Mouse (Mus musculus) embryonic facial prominence, embryonic 15.5 days (tissue): ENCODE data around the gene Efemp2. TPM values are rescaled to one million over a fixed set of nuclear protein-coding genes. Genes with fewer than 3 reads are reported as not detected.
A peak's percentile ranks its signal among the peaks of the same experiment; 100 is the strongest.

Experiments
- ATAC-seq: fragments of 200-750 bp; cut with Nextera tagmentation; 2 replicates; pipeline ENCODE4 v1.8.0; 2017; ENCODE audit warnings: low read depth, moderate TSS enrichment; ENCODE audit not compliant: insufficient number of reproducible peaks, low FRiP score, low TSS enrichment
- H3K27ac ChIP-seq: fragments of 300-500 bp; sonication (generic); replicated peaks from 2 replicates; pipeline ENCODE4 v1.5.1; 2015; ENCODE audit warnings: mild to moderate bottlenecking, inconsistent platforms
- H3K27me3 ChIP-seq: fragments of 300-500 bp; sonication (generic); 2 replicates; pipeline ENCODE4 v1.6.1; 2015; ENCODE audit warnings: inconsistent platforms
- H3K36me3 ChIP-seq: fragments of 300-500 bp; sonication (generic); 2 replicates; pipeline ENCODE4 v1.6.1; 2015; ENCODE audit warnings: mild to moderate bottlenecking, inconsistent platforms
- H3K4me1 ChIP-seq: fragments of 300-500 bp; sonication (generic); 2 replicates; pipeline ENCODE4 v1.6.1; 2015; ENCODE audit warnings: inconsistent platforms
- H3K4me2 ChIP-seq: fragments of 300-500 bp; sonication (generic); replicated peaks from 2 replicates; pipeline ENCODE4 v1.6.1; 2015; ENCODE audit warnings: mild to moderate bottlenecking, inconsistent platforms
- H3K4me3 ChIP-seq: fragments of 300-500 bp; sonication (generic); replicated peaks from 2 replicates; pipeline ENCODE4 v1.5.1; 2015; ENCODE audit warnings: mild to moderate bottlenecking, inconsistent platforms
- H3K9ac ChIP-seq: fragments of 300-500 bp; sonication (generic); 2 replicates; pipeline ENCODE4 v1.6.1; 2015; ENCODE audit warnings: inconsistent platforms
- H3K9me3 ChIP-seq: fragments of 300-500 bp; sonication (generic); replicated peaks from 2 replicates; pipeline ENCODE4 v1.6.1; 2016; ENCODE audit warnings: inconsistent platforms
- WGBS: fragments of 180-500 bp; shearing (Covaris S2); methylation state at CpG from one replicate; pipeline ENCODE4 v1.1.7; 2015; 5-methylcytosine and 5-hydroxymethylcytosine counted together
- polyA plus RNA-seq: library from polyadenylated mRNA; unstranded; fragments of >200 nt; fragmentation: Nextera tagmentation; extraction: Ambion mirVana; gene quantifications from 2 replicates; pipeline ENCODE4 v1.2.1, GENCODE M21; 2015

Efemp2 gene
- polyA plus RNA-seq, 1 experiment from 2014 or later: 219 TPM

DNA sequence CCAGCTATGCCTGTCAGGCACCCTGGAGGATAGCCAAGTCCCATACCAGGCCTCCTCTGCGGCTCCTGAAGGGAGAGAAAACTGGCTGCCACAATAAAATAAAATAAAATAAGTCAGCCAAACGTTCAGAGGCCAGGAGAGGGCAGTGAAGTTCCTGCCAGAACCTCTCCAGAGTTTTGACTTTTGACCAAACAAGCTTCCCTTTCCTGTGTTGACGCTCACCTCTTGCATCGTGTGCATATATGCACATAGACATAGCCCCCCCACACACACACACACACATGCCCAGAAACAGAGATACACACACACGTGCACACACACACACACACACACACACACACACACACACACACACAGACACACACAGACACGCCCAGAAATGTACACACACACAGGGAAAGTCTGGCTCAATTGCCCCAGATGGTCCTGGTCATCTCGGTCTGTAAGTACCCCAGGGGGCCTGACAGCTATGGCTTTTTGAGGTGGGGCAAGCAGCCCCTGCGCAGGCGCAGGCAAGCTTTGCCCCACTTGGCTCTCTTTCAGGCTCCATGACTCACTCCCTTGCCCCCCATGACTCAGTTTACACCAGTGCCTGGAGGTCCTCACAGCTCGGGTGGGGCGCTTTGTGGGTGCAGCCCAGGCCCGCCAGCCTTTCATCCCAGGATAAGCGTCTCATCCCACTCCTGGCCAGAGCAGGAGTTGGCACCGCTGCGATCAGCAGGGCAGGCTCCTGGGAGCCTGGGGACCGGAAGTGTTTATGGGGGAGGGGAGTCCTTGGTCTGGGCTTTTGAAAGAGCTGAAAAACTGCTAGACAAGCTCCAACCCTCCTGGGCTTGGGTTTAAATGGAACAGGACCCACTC, 40.5 kb upstream of the Efemp2 start:
- peak; percentile 51; the same call in 1 of the 2 replicates for ATAC-seq
- H3K27ac ChIP-seq: peak overlapping the region; percentile 82
- H3K36me3 ChIP-seq: no peaks in the 10 kb centered on the region
- no peaks in the 10 kb centered on the region for H3K27me3 ChIP-seq
- no peak overlapping the region for H3K9ac ChIP-seq
- WGBS: 4% methylated on average over 16 of the region's 16 CpGs
- no peaks in the 10 kb centered on the region for H3K9me3 ChIP-seq
- peak overlapping the region; percentile 34 for H3K4me3 ChIP-seq
- H3K4me2 ChIP-seq: peak overlapping the region; percentile 61
- peaks cover 18% of the 10 kb centered on the region for H3K4me1 ChIP-seq

DNA sequence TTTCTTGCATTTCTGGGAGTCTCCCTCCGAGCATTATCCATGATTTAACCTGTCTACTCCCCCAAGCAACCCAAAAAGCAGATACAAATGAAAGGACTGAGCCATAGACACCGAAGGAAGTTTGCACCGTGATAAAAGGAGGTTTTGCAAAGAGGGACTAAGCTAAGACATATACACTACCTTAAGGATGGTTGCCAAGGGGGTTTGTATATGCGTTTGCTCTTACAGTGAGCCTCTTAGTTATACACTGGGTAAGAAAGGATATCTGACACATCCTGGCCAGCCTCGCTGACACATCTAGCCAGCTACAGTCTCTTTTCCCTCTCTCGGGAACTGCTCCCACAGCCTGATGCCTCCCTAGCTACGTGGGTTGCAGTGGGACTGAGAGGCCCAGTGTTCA, 39.8 kb upstream of the Efemp2 start:
- 65% methylated on average over 7 of the region's 7 CpGs for WGBS
- Histone ChIP-seq H3K4me2 (peak overlapping the region; percentile 61), H3K4me1 (peaks cover 18% of the 10 kb centered on the region), H3K4me3 (peak overlapping the region; percentile 34; the same call in 1 of the 2 replicates), H3K9ac (no peak overlapping the region), H3K27ac (peak overlapping the region; percentile 82), H3K36me3 (no peaks in the 10 kb centered on the region), H3K9me3 (no peaks in the 10 kb centered on the region), H3K27me3 (no peaks in the 10 kb centered on the region)
- no peak for ATAC-seq

DNA sequence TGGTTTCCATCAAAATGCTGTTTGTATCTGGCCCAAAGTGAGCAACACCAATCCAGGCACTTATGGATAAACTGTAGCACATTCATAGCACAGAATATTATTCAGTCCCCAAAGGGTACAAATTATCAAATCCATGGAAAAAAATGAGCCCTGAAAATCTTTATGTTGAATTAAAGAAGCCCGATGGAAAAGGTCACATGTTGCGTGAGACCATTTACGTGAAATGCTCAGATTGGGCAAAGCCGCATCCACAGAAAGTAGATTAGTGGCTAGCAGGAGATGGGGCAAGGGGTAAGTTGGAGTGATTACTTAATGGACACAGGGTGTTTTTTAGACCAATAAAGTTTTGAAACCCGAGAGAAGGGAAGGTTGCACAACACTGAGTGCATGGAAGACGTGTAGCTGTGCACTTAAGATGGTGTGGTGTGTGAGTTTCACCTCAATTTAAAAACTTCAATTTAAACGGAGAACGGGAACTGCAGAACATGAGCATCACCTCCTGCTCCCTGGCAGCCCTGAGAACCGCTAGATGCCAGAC, 29.3 kb upstream of the Efemp2 start:
- Histone ChIP-seq H3K4me3 (no peak overlapping the region), H3K27me3 (peaks cover 40% of the 10 kb centered on the region), H3K9me3 (no peaks in the 10 kb centered on the region), H3K9ac (no peak overlapping the region), H3K27ac (no peak overlapping the region), H3K36me3 (no peaks in the 10 kb centered on the region), H3K4me1 (peaks cover 19% of the 10 kb centered on the region), H3K4me2 (no peak overlapping the region)
- 60% methylated on average over 9 of the region's 9 CpGs for WGBS
- no peak for ATAC-seq

DNA sequence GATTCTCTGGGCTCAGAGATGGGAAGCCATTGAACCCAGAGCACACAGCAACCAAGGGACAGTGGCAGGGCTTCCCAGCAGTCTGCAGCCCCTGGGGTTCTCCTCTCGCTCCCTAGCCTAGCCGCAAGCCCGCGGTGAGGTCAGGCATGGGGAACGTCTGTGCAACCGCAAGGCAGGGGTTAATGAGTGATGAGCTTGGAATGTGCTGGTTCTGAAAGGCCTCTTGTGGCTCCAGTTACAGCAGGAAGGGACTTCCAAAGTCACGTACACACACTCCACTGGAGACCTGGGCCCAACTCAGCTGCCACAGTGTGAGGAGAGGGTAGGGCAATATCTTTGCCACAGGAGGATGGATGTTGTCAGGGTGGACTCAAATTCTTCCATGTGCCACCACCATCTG, 28.8 kb upstream of the Efemp2 start:
- no peak overlapping the region for H3K9ac ChIP-seq
- WGBS: 29% methylated on average over 7 of the region's 7 CpGs
- no peak for ATAC-seq
- no peaks in the 10 kb centered on the region for H3K9me3 ChIP-seq
- H3K4me2 ChIP-seq: no peak overlapping the region
- H3K4me3 ChIP-seq: no peak overlapping the region
- peaks cover 19% of the 10 kb centered on the region for H3K4me1 ChIP-seq
- H3K27me3 ChIP-seq: peaks cover 45% of the 10 kb centered on the region
- H3K27ac ChIP-seq: no peak overlapping the region
- no peaks in the 10 kb centered on the region for H3K36me3 ChIP-seq

DNA sequence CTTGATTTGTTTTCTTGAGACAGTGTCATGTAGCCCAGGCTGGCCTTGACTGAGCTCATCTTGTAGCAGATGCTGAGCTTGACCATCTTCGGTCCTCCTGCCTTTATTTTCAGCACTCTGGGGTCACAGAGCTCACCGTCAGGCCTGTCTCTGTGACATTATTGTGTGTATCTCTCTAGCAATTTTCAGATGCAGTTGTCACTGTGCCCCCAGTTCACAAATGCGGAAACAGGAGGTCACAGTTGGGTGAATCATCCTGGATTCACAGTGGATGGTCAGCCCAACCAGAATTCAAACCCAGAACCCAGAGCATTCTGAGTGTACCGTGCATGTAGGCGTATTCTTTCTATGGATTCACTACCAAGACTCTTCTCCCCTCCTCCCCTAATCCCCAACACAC, 28.0 kb upstream of the Efemp2 start:
- no peaks in the 10 kb centered on the region for H3K9me3 ChIP-seq
- H3K9ac ChIP-seq: no peak overlapping the region
- H3K27ac ChIP-seq: no peak overlapping the region
- no peaks in the 10 kb centered on the region for H3K36me3 ChIP-seq
- H3K4me3 ChIP-seq: no peak overlapping the region
- 89% methylated on average over 5 of the region's 5 CpGs for WGBS
- H3K4me2 ChIP-seq: no peak overlapping the region
- peaks cover 19% of the 10 kb centered on the region for H3K4me1 ChIP-seq
- H3K27me3 ChIP-seq: peaks cover 53% of the 10 kb centered on the region
- ATAC-seq: no peak

DNA sequence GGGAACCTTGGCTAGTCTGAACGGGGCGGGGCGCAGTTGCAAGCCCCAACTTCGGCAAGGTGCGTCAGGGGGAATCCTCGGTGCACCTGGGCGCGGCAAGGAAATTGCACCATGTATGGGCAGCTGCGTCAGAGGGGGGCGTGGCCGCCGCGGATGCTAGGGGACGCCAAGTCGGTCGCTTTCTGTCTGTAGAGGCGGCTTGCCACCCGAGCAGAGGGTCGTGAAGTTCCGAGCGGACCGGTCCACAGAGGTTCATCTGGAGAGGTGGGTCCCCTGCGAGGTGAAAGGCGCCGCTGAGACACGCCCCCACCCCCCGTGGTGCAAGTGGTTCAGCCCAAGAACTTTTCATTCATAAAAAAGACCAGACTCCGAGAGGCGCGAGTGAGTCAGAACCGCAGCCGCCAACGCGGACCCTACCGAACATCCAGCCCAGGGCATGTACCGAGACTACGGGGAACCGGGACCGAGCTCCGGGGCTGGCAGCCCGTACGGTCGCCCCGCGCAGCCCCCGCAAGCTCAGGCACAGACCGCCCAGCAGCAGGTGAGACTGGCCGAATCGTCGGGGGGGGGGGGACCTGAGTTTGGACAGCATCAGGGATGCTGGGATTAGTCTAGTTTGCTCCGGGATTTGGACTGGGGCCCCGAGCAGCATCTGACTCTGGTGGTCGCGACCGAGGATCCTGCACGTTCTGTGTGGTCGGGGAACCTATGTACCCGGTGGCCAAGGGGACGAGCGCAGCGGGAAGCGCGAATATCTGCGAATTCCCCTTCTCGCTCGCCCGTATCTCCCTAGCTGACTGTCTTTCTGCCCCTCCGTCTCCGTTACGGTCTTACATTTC, 26.0 kb upstream of the Efemp2 start, which contains the start of gene Fosl1:
TSS of gene Fosl1 (plus strand) at position 33 of the 839 bp plus-strand sequence.
- H3K9me3 ChIP-seq: no peaks in the 10 kb centered on the region
- peaks cover 58% of the 10 kb centered on the region for H3K27me3 ChIP-seq
- peak within 1 kb of the TSS; percentile 98 for H3K4me2 ChIP-seq
- H3K4me3 ChIP-seq: peak within 1 kb of the TSS; percentile 58
- ATAC-seq: peak; percentile 24; the same call in 1 of the 2 replicates
- WGBS: under 1% methylated on average over 70 of the region's 70 CpGs
- no peak within 1 kb of the TSS for H3K27ac ChIP-seq
- peaks cover 19% of the 10 kb centered on the region for H3K4me1 ChIP-seq
- H3K9ac ChIP-seq: peak within 1 kb of the TSS; percentile 21
- no peaks in the 10 kb centered on the region for H3K36me3 ChIP-seq

DNA sequence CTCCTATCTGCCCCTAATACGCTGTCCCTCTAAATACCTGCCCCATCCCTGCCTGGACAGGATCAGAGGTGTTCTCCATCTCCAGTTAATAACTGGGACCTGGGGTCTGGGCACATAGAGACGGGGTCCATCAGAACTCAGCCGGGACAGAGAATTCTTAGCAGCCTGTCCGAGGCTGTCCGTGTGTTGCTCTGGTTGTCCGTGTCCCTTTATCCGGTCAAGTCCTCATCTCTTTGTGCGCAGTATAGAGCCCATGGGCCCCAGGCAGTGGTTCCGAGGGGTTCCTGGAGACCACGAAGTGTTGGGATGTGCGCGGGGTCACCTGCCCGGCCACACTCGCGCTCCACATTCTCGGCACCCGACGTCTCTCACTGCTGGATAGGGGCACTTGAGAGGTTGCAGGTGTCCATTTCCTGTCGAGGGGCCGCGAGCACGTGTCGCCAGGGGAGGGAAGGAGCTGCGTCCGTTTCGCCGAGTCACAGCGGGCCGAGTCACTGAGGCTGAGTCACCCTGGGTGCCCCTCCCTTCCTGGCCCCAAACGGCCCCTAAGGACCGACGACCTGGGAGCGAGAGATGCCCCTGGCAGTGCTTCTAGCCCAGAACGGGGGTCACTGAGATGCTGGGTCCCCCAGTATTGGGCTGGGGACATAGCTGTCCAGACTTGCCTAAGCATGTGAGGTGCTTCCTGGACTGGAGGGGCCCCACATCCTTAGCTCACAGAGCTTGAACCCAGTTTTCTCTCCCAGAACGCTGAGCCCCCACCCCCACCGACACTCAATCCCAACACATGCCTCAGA, 25.2 kb upstream of the Efemp2 start:
- 6% methylated on average over 36 of the region's 36 CpGs for WGBS
- Histone ChIP-seq H3K9me3 (no peaks in the 10 kb centered on the region), H3K27me3 (peaks cover 58% of the 10 kb centered on the region), H3K4me3 (peak overlapping the region; percentile 58), H3K36me3 (no peaks in the 10 kb centered on the region), H3K4me1 (peaks cover 19% of the 10 kb centered on the region), H3K4me2 (peak overlapping the region; percentile 98), H3K9ac (no peak overlapping the region), H3K27ac (no peak overlapping the region)
- no peak for ATAC-seq

DNA sequence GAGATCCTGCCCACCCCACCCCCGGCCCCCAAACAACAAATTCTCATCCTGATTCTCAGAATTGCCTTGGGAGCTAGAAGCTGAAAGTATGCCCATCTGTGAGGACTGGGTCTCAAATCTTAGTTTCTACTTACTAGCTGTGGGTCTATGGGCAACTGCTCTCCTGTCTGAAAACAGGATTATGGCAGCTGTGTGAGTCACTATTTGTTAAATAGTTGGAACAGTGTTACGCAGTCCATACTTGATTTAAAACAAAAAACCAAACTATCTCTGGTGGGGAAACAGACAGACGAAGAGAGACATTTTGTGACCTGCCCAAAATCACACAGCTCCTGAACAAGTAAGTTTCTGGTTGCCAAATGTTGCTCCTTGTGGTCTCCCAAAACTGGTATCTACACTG, 24.1 kb upstream of the Efemp2 start:
- Histone ChIP-seq H3K4me1 (peaks cover 19% of the 10 kb centered on the region), H3K27me3 (peaks cover 58% of the 10 kb centered on the region), H3K36me3 (peaks cover 10% of the 10 kb centered on the region), H3K9ac (no peak overlapping the region), H3K4me2 (no peak overlapping the region), H3K9me3 (no peaks in the 10 kb centered on the region), H3K27ac (no peak overlapping the region), H3K4me3 (no peak overlapping the region)
- 87% methylated on average over 3 of the region's 3 CpGs for WGBS
- ATAC-seq: no peak

DNA sequence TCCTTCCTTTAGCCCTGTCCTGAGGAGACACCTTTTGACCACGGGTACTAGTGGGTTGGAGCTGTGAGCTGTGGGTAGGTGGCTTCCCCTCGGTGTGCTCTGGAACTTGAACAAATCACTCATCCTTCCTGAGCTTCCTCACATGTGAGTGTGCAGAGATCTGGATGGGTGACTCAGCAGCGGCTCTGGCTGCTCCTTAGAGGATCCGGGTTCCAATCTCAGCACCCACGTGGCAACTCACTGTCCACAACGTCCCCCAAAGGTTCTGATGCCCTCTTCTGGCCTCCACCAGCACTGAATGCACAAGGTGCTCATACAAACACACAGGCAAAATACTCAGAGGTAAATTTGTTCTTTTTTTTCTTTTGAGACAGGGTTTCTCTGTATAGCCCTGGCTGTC, 22.0 kb upstream of the Efemp2 start:
- Histone ChIP-seq H3K4me1 (peaks cover 39% of the 10 kb centered on the region), H3K9ac (no peak overlapping the region), H3K9me3 (no peaks in the 10 kb centered on the region), H3K27me3 (peaks cover 43% of the 10 kb centered on the region), H3K4me3 (no peak overlapping the region), H3K36me3 (peaks cover 10% of the 10 kb centered on the region), H3K4me2 (no peak overlapping the region), H3K27ac (no peak overlapping the region)
- WGBS: 65% methylated on average over 6 of the region's 6 CpGs
- no peak for ATAC-seq

DNA sequence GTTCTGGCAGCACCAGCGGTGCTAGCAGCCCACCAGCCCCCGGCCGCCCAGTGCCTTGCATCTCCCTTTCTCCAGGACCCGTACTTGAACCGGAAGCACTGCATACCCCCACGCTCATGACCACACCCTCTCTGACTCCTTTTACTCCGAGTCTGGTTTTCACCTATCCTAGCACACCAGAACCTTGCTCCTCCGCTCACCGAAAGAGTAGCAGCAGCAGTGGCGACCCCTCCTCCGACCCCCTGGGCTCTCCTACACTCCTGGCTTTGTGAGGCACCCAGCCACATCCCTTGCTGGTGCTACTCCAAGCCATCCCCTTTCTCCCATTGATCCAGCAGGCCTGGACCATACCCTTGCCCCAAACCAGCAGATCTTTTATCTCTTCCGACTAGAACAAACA, 18.7 kb upstream of the Efemp2 start:
- 79% methylated on average over 12 of the region's 12 CpGs for WGBS
- Histone ChIP-seq H3K4me1 (peaks cover 37% of the 10 kb centered on the region), H3K9me3 (no peaks in the 10 kb centered on the region), H3K9ac (0 out of 2 replicates have a peak overlapping the region, but pooled peaks have one; percentile 18), H3K27ac (no peak overlapping the region), H3K36me3 (peaks cover 10% of the 10 kb centered on the region), H3K4me2 (peak overlapping the region; percentile 99), H3K4me3 (peak overlapping the region; percentile 77), H3K27me3 (peaks cover 16% of the 10 kb centered on the region)
- ATAC-seq: no peak
